Mouse (Mus musculus): ENCODE measurements around the gene Mrm3. TPM values are rescaled to one million over a fixed set of nuclear protein-coding genes. Genes with fewer than 3 reads are reported as not detected.

The Mrm3 gene
- 1.7 TPM for polyA plus RNA-seq (2015; fragmentation: Illumina TruSeq; extraction: RNeasy Lipid Tissue Mini Kit (QIAGEN cat#74804); ENCODE audit: insufficient read depth, low read depth, low replicate concordance)

DNA sequence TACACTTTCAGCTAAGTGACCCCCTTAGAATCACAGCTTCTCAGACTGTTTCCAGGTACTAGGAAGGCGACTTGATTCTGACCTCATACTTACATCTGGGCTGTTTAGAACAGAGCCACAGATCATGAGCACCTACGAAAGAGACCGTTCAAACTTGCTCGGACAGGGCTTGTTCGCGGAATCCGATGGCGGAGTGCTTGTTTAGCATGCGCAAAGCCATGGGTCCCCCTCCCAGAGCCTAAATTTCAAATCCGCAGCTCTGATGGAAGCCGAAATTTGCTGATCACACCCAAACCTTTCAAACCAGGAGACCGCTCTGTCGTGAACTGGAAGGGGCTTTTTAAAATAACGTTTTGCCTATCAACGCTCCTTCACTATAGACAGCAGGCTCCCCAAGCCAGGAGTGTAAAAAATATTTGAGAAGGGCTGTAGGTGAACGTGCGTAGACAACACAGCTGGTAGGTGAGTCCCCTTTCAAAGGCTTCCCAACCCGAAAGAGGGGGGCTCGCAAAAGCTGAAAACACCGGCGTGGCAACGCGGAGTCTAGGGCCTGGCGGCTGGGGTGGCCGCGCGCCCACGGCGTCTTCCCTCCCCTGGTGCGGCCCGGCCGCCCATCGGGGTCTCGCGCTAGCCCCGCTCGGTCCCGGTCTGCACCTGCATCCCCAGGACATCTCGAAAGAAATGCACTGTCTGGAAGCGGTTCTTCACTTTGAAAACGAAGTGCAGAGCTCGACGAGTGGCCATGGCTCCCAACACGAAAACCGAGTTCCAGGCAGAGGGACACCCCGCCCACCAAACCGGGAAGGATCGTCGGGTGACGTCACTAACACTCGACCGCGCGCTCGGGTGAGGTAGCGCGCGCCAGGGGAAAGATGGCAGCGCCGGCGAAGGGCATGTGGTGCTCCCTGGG lies at the start of gene Mrm3, which contains the start of gene Glod4:
Gene Mrm3, plus strand, starts transcription at position 815 of the 910 bp plus-strand sequence.
Gene Glod4, minus strand, starts transcription at position 825 of the 910 bp plus-strand sequence.

DNA sequence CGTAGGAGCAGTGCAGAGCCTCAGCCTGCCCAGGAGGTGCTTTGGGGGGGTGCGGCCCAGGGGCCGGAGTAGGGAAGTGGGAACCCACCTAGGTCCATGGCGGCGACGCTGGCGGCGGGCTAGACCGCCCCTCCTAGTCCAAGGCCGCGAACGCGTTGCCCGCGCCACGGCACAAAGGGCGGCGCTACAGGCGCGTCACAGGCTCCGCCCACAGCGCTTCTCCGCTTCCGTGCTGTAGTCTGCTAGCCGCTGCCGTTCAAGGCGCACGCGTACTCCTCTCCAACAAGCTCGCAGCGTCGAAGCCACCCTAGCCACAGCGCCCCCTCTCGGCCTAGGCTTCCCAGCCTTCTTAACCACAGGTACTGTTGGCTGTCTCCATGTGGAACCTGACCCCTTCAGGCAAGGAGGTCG lies 26.1 kb upstream of the Mrm3 start, which contains the start of the genes Dbil5 and Gemin4:
Gene Dbil5, plus strand, starts transcription at position 219 of the 411 bp plus-strand sequence.
Gene Gemin4, minus strand, starts transcription at position 275 of the 411 bp plus-strand sequence.

Other genes with a start within 250 kb of the Mrm3 start
- gene 1700016K19Rik, start 243.8 kb upstream of the Mrm3 start, polyA plus RNA-seq (2015; fragmentation: Illumina TruSeq; extraction: RNeasy Lipid Tissue Mini Kit (QIAGEN cat#74804); ENCODE audit: insufficient read depth, low read depth, low replicate concordance), result 0.98 TPM
- gene Rflnb, start 215.9 kb upstream of the Mrm3 start, polyA plus RNA-seq (2015; fragmentation: Illumina TruSeq; extraction: RNeasy Lipid Tissue Mini Kit (QIAGEN cat#74804); ENCODE audit: insufficient read depth, low read depth, low replicate concordance), result 16.5 TPM
- gene Vps53, start 64.1 kb upstream of the Mrm3 start, polyA plus RNA-seq (2015; fragmentation: Illumina TruSeq; extraction: RNeasy Lipid Tissue Mini Kit (QIAGEN cat#74804); ENCODE audit: insufficient read depth, low read depth, low replicate concordance), result 9.3 TPM
- gene Fam57a, start 64.0 kb upstream of the Mrm3 start, polyA plus RNA-seq (2015; fragmentation: Illumina TruSeq; extraction: RNeasy Lipid Tissue Mini Kit (QIAGEN cat#74804); ENCODE audit: insufficient read depth, low read depth, low replicate concordance), result 2.6 TPM
- not detected for gene Dbil5, start 26.1 kb upstream of the Mrm3 start, polyA plus RNA-seq (2015; fragmentation: Illumina TruSeq; extraction: RNeasy Lipid Tissue Mini Kit (QIAGEN cat#74804); ENCODE audit: insufficient read depth, low read depth, low replicate concordance)
- gene Gemin4, start 26.1 kb upstream of the Mrm3 start, polyA plus RNA-seq (2015; fragmentation: Illumina TruSeq; extraction: RNeasy Lipid Tissue Mini Kit (QIAGEN cat#74804); ENCODE audit: insufficient read depth, low read depth, low replicate concordance), result not detected
- gene Glod4, start within 50 bp of the Mrm3 start, polyA plus RNA-seq (2015; fragmentation: Illumina TruSeq; extraction: RNeasy Lipid Tissue Mini Kit (QIAGEN cat#74804); ENCODE audit: insufficient read depth, low read depth, low replicate concordance), result 10.7 TPM
- gene Nxn, start 155.4 kb downstream of the Mrm3 start, polyA plus RNA-seq (2015; fragmentation: Illumina TruSeq; extraction: RNeasy Lipid Tissue Mini Kit (QIAGEN cat#74804); ENCODE audit: insufficient read depth, low read depth, low replicate concordance), result 5.2 TPM
- 3.2 TPM for gene Timm22, start 163.2 kb downstream of the Mrm3 start, polyA plus RNA-seq (2015; fragmentation: Illumina TruSeq; extraction: RNeasy Lipid Tissue Mini Kit (QIAGEN cat#74804); ENCODE audit: insufficient read depth, low read depth, low replicate concordance)